Mouse (Mus musculus): Measurements from ENCODE around the gene Rpl9.
A peak's percentile ranks its signal among the peaks of the same experiment; 100 is the strongest.

The Rpl9 gene

DNA sequence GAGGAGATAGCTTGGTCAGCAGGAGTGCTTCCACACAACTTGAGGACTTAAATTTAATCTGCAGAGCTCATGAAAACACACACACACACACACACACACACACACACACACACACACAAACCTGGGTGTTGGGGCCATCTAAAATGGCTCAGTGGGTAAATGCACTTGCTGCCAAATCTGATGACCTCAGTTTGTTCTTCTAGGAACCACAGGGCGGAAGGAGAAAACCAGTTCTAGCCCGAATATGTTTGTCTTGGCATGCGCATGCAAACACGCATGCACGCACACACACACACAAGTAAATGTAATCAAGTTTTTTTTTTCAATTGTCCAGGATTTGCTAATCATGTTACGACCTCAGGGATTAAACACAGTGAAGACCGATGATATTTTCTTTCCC, 19.7 kb downstream of the Rpl9 start:
- no peak for DNase-seq

DNA sequence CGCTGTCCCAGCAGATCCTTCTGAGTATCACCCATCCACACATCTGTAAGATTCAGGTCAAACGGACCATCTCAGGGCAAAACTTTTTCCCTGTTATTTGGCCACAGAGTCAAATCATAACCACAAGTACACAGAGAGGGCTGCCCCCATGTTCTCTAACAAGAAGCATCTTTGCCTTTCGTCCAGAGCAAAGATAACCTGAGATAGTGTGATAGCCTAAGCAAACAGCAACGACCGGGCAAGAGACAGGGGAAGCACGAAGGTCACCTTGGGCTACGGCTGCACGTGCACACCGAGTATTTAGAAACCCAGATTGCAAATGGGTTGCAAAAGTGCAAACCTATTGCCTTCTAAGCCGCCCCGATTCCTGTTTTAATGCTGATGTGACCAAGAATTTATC, 23.4 kb downstream of the Rpl9 start:
- no peak for DNase-seq

DNA sequence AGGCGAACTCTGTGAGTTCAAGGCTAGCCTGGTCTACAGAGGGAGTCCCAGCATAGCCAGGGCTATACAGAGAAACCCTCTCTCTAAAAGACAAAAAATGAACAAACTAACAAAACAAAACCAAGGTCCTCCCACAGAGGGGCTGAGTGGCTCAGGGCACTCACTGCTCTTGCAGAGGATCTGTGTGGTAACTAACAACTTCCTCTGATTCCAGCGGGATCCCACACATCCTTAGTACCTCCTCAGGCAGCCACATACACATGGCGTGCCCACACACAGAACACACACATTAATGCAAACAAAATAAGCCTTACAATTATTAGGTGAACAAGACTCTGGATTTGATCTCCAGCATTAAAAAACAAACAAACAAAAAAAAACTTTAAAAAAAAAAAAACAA, 33.5 kb downstream of the Rpl9 start:
- no peak for DNase-seq

DNA sequence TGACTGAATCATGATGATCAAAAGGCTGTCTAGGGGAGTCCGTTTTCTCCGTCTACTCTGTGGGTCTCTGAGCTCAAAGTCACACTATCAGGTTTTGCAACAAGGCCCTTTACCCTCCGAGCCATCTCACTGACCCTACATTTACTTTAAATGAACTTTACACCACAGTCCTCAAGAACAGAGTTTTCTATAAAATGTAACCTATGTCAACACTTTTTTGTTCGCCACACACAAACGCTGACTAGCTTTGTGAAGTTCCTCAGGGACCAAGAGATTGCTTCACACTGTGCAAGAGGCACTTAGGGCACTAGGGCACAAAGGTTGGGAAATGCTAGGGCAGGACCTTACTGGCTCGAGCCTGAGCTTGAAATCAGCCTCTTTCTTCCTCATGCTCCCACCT, 34.4 kb downstream of the Rpl9 start:
- peak; percentile 51 for DNase-seq

GRCm38 (mm10) chr5:65354985-65355384, 36.3 kb downstream of the Rpl9 start:
- no peak for DNase-seq

GRCm38 (mm10) chr5:65354097-65354496, 37.1 kb downstream of the Rpl9 start:
- DNase-seq = no peak

DNA sequence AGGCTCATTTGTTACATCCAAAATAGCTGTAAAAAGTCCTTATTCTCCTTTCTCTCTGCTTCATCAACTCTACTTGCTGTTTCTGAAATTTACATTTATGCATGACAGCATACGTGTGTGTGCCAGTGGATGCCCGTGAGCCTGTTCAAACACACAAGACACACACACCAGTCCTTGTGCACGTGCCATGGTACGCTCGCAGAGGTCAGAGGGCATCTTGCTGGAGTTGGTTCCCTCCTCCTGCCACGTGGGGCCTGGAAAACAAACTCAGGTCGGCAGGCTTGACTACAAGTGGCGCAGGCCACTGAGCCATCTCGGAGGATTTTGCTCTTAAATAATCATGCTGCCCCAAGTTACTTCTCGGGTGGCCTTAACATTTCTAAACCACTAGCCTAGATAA, 40.7 kb downstream of the Rpl9 start:
- DNase-seq = no peak

- no peak for DNase-seq
These were observed 43.1 kb downstream of the Rpl9 start, which contains the start of gene Klb for GRCm38 (mm10) chr5:65348168-65348567. Gene Klb, plus strand, starts transcription at chr5:65348314.

GRCm38 (mm10) chr5:65340167-65340566, 51.1 kb downstream of the Rpl9 start:
- DNase-seq = no peak

DNA sequence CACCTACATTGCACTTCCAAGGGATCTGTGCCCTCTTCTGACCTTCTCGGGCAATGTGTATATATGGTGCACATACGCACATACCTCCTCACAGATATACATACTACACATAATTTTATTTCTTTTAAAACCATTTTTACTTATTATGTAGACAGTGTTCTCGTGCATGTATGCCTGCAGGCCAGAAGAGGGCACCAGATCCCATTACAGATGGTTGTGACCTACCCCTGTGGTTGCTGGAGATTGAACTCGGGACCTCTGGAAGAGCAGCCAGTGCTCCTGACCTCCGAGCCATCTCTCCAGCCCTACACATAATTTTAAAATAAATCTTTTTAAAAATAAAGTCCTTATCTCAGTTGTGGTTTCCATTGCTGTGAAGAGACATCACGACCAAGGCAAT, 52.9 kb downstream of the Rpl9 start:
- no peak for DNase-seq

Measured in lung, postnatal 14 days (tissue).